Mouse (Mus musculus) C2C12 (cell line): ENCODE measurements around the gene Zfp94.

Source experiments
- CEBPB ChIP-seq: IDR thresholded peaks from one replicate; pipeline ENCODE4 v1.6.1; 2011; ENCODE audit warnings: low read depth, mild to moderate bottlenecking, control low read depth, moderate library complexity
- CTCF ChIP-seq: IDR thresholded peaks from one replicate; pipeline ENCODE4 v1.5.1; 2011; ENCODE audit not compliant: control insufficient read depth, insufficient read depth, insufficient read length
- MYOD1 ChIP-seq: IDR thresholded peaks from one replicate; pipeline ENCODE4 v1.6.1; 2011; ENCODE audit warnings: low read depth; ENCODE audit not compliant: control insufficient read depth, insufficient read length
- MYOG ChIP-seq: IDR thresholded peaks from one replicate; pipeline ENCODE4 v1.6.1; 2011; ENCODE audit not compliant: control insufficient read depth, insufficient read length; ENCODE audit errors: extremely low read depth
- USF1 ChIP-seq: IDR thresholded peaks from one replicate; pipeline ENCODE4 v1.6.1; 2011; ENCODE audit warnings: low read depth, mild to moderate bottlenecking, control low read depth, moderate library complexity

DNA sequence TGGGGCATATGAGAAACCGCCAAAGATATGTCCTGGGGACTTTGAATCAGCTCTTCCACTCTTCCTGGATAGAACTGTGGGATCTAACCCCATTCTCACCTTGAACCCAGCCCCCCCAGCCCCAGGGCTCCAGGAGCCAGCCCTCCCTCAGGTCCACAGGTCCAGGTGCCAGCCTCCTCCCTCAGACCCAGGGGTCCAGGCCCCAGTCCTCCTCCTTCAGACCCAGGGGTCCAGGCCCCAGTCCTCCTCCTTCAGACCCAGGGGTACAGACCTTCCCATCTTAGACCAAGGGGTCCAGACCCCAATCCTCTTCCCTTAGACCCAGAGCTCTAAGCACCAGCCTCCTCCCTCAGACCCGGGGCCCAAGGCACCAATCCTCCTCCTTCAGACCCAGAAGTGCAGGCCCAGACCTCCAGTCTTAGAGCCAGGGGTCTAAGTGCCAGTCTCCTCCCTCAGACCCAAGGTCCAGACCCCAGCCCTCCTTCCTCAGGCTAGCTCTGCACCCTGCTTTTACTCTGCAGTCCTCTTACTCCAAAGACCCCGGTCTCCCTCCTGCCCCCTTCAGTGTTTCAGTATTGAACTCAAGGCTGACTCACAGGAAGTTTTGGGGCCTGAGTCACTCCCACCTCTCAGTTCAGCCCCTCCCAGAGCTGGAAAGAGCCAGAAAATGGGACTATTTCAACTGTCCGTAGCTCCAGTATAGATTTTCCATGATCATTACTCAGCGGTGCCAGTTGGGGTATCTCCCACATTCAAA lies 49.0 kb upstream of the Zfp94 start:
- TF ChIP-seq CTCF (no peak), USF1 (no peak), MYOG (no peak), MYOD1 (no peak), CEBPB (no peak)
